Mouse (Mus musculus) stomach, embryonic 15.5 days (tissue): ENCODE data around the gene Usp49. TPM values are rescaled to one million over a fixed set of nuclear protein-coding genes. Genes with fewer than 3 reads are reported as not detected.
A peak's percentile ranks its signal among the peaks of the same experiment; 100 is the strongest.

Source experiments
- ATAC-seq: fragments of 200-750 bp; cut with Nextera tagmentation; 2 replicates; pipeline ENCODE4 v1.8.0; 2017; ENCODE audit warnings: low read depth, moderate number of reproducible peaks, moderate TSS enrichment; ENCODE audit not compliant: insufficient read depth, low FRiP score
- H3K27ac ChIP-seq: fragments of 300-500 bp; sonication (generic); 2 replicates; pipeline ENCODE4 v1.5.1; 2015; ENCODE audit warnings: mild to moderate bottlenecking, inconsistent platforms
- H3K27me3 ChIP-seq: fragments of 300-500 bp; sonication (generic); replicated peaks from 2 replicates; pipeline ENCODE4 v1.6.1; 2015; ENCODE audit warnings: inconsistent platforms
- H3K36me3 ChIP-seq: fragments of 300-500 bp; sonication (generic); 2 replicates; pipeline ENCODE4 v1.6.1; 2015; ENCODE audit warnings: inconsistent platforms
- H3K4me1 ChIP-seq: fragments of 300-500 bp; sonication (generic); 2 replicates; pipeline ENCODE4 v1.6.1; 2015; ENCODE audit warnings: inconsistent platforms
- H3K4me2 ChIP-seq: fragments of 300-500 bp; sonication (generic); 2 replicates; pipeline ENCODE4 v1.6.1; 2015; ENCODE audit warnings: mild to moderate bottlenecking, inconsistent platforms
- H3K4me3 ChIP-seq: fragments of 300-500 bp; sonication (generic); replicated peaks from 2 replicates; pipeline ENCODE4 v1.5.1; 2015; ENCODE audit warnings: inconsistent platforms
- H3K9ac ChIP-seq: fragments of 300-500 bp; sonication (generic); 2 replicates; pipeline ENCODE4 v1.6.1; 2015; ENCODE audit warnings: inconsistent platforms
- H3K9me3 ChIP-seq: fragments of 300-500 bp; sonication (generic); 2 replicates; pipeline ENCODE4 v1.6.1; 2016; ENCODE audit warnings: inconsistent platforms
- WGBS: fragments of 180-500 bp; shearing (Covaris S2); methylation state at CpG from one replicate; pipeline ENCODE4 v1.1.7; 2015; 5-methylcytosine and 5-hydroxymethylcytosine counted together
- polyA plus RNA-seq: library from polyadenylated mRNA; unstranded; fragments of >200 nt; fragmentation: Nextera tagmentation; extraction: Ambion mirVana; gene quantifications from 2 replicates; pipeline ENCODE4 v1.2.1, GENCODE M21; 2015

Gene Usp49
- polyA plus RNA-seq, 1 experiment from 2014 or later = 6.3 TPM

DNA sequence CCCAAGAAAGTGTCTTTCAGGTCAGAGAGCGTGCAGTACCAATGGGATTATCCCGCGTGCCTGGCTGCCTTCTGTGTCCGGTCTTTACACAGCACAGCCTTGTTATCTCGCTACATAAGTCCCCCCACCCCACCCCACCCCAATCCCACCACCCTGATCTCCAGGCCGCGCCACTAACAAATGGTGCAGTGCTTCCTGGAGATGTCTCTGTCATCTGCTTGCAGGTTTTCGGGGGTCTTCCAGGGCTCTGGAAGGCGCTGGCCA is 57.8 kb downstream of the Usp49 start, which contains the start of gene Tomm6:
Tomm6 (minus strand) TSS at position 43 of the 264 bp plus-strand sequence.
- Histone ChIP-seq H3K36me3 (peaks cover 22% of the 10 kb centered on the region; the same call in 1 of the 2 replicates), H3K27ac (peak within 1 kb of the TSS; percentile 87), H3K27me3 (no peaks in the 10 kb centered on the region), H3K4me2 (peak within 1 kb of the TSS; percentile 97), H3K4me1 (peaks cover 12% of the 10 kb centered on the region), H3K4me3 (peak within 1 kb of the TSS; percentile 89), H3K9ac (peak within 1 kb of the TSS; percentile 69), H3K9me3 (no peaks in the 10 kb centered on the region)
- no peak for ATAC-seq
- WGBS = under 1% methylated on average over 9 of the region's 9 CpGs

DNA sequence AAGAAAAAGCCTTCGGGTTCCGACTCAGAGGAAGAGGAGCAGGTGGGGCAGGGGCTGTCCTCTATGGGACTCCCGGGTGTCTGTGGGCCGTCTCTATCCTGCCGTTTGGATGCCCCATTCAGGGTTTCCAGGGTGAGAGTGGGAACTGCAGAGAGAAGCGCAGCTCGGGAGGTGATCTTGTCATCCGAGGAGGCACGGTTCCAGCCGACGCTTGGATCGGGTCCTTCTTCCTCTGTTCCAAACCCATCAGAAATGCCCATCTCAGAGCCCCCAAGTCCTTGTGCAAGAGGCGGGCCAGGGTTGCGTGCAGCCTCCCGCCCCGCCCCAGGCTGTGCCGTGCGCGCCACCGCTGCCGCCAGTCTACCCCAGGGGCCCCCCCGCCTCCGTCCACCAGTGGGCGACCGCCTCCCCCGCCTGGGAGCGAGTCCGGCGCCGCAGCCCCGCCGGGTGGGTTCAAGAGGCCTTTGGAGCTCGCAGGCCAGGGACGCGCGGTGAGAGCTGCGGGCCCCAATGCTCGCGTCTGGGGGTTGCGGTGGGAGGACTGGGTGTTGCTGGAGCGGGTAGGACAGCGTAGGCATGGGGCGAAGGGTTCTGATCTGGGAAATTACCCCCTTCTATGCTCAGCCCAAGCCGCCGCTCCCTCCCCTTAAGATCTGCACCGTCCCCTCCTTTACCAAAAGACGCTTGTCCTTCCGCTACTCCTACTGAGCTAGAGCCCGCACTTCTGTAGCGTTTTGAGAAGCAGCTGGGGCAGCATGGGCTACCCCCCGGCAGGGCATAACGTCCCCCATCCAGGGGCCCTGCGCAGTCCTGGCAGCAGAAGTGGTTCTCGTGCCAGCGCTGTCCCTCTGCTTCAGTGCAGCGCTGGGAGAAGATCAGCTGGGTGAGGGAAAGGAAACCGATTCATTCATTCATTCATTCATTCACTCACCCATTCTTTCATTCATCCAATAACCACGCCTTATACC is 58.4 kb downstream of the Usp49 start, which contains the start of gene Frs3:
Frs3 (plus strand) TSS at position 423 of the 968 bp plus-strand sequence.
- H3K4me2 ChIP-seq = peak within 1 kb of the TSS; percentile 97
- H3K27me3 ChIP-seq = no peaks in the 10 kb centered on the region
- H3K9me3 ChIP-seq = no peaks in the 10 kb centered on the region
- peak; percentile 67 for ATAC-seq
- peak within 1 kb of the TSS; percentile 87 for H3K27ac ChIP-seq
- peaks cover 22% of the 10 kb centered on the region; the same call in 1 of the 2 replicates for H3K36me3 ChIP-seq
- H3K9ac ChIP-seq = peak within 1 kb of the TSS; percentile 69
- peaks cover 12% of the 10 kb centered on the region for H3K4me1 ChIP-seq
- WGBS = 2% methylated on average over 57 of the region's 58 CpGs
- H3K4me3 ChIP-seq = peak within 1 kb of the TSS; percentile 89

DNA sequence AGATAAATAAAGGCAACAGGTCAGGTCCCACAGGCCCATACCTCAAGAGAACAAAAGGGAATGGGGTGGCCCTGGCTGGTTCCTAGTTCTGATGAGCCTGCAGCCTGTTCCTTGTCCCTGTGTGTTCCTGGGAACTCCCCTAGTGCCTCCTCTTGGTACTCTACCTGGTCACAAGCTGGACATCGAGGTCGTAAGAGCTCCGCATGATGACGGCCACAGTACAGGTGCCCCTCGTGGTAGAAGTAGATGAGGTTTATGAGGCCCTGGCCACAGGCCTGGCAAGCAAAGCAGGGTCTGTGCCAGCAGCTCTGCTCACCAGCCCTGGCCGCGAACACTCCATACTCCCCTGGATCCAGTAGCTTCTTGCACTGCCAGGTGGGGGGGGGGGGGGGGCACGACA is 59.4 kb downstream of the Usp49 start:
- peaks cover 15% of the 10 kb centered on the region for H3K4me1 ChIP-seq
- no peak for ATAC-seq
- WGBS = 76% methylated on average over 8 of the region's 8 CpGs
- no peaks in the 10 kb centered on the region for H3K27me3 ChIP-seq
- H3K36me3 ChIP-seq = 0 out of 2 replicates have a peak, but pooled peaks cover 12% of the 10 kb centered on the region
- no peaks in the 10 kb centered on the region for H3K9me3 ChIP-seq
- H3K4me2 ChIP-seq = peak overlapping the region; percentile 97
- H3K9ac ChIP-seq = no peak overlapping the region
- no peak overlapping the region for H3K4me3 ChIP-seq
- H3K27ac ChIP-seq = no peak overlapping the region

DNA sequence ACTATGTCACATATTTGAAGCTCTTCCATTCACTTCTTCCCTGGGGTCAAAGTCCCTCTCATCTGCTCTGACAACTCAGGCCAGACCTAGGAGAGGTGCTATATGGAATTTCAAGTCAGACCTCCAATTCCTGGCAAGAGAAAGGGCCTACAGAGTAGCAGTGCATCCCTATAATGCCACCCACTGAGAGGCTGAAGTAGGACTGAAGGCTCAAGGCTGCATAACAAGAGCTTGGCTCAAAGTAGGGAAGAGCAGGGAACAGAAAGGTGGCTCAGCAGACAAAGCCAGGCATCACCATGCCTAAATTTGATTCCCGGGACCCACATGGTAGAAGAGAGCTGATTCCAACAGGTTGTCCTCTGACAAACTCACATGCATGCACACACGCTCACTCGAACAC is 61.2 kb downstream of the Usp49 start:
- Histone ChIP-seq H3K4me1 (peaks cover 20% of the 10 kb centered on the region), H3K9ac (no peak overlapping the region), H3K27me3 (no peaks in the 10 kb centered on the region), H3K4me3 (no peak overlapping the region), H3K4me2 (no peak overlapping the region), H3K27ac (no peak overlapping the region), H3K36me3 (no peaks in the 10 kb centered on the region), H3K9me3 (no peaks in the 10 kb centered on the region)
- 87% methylated on average over 3 of the region's 3 CpGs for WGBS
- ATAC-seq = no peak

DNA sequence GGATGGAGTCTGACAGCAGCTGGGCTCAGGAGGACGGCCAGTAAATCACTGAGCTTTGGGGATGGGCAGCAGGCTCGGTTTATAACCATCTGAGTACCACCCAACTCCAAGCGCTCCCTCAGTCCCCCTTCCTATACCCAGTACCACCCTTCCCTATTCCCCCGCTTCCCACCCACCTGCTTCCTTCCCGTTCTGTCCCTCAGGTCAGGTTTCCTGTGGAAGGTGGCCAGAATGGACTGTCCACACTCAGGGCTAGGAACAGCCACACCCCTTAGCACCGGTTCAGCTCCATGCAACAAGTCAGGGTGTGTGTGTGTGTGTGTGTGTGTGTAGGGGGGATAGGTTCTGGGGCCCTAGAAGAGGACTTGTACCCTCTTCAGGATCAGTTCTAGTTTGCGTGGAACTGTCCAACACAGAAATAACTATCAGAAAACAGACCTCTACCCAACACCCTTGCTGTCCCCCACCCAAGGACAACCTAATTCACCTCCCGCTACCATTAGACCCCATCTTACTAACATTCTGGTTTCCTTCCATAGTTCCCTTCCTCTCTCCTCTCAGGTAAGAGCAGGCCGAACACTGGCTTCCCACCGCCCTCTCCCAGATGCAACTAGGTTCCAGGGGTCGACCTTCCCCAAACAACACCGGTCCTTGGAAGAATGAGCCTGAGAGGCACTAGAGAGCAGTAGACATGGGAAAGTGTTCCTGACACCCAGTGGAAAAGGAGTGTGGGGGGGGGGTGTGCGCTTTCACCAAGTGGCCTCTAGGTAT is 63.4 kb downstream of the Usp49 start:
- WGBS = 37% methylated on average over 13 of the region's 13 CpGs
- no peaks in the 10 kb centered on the region for H3K27me3 ChIP-seq
- H3K27ac ChIP-seq = 0 out of 2 replicates have a peak overlapping the region, but pooled peaks have one; percentile 65
- no peak for ATAC-seq
- H3K4me3 ChIP-seq = peak overlapping the region; percentile 78
- 0 out of 2 replicates have a peak overlapping the region, but pooled peaks have one; percentile 25 for H3K9ac ChIP-seq
- peak overlapping the region; percentile 95 for H3K4me2 ChIP-seq
- H3K9me3 ChIP-seq = no peaks in the 10 kb centered on the region
- no peaks in the 10 kb centered on the region for H3K36me3 ChIP-seq
- peaks cover 13% of the 10 kb centered on the region for H3K4me1 ChIP-seq

DNA sequence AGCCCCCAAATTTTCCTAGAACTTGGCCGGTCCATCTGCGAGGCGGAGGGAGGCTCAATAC is 63.8 kb downstream of the Usp49 start, which contains the start of gene Gm21981:
Gm21981 (minus strand) TSS at position 14 of the 61 bp plus-strand sequence.
- Histone ChIP-seq H3K4me1 (peaks cover 12% of the 10 kb centered on the region), H3K9me3 (no peaks in the 10 kb centered on the region), H3K4me2 (peak within 1 kb of the TSS; percentile 95), H3K9ac (peak within 1 kb of the TSS; percentile 42), H3K27me3 (no peaks in the 10 kb centered on the region), H3K36me3 (no peaks in the 10 kb centered on the region), H3K4me3 (peak within 1 kb of the TSS; percentile 78), H3K27ac (peak within 1 kb of the TSS; percentile 65; the same call in 1 of the 2 replicates)
- WGBS = 0% methylated on average over 3 of the region's 3 CpGs
- ATAC-seq = no peak

DNA sequence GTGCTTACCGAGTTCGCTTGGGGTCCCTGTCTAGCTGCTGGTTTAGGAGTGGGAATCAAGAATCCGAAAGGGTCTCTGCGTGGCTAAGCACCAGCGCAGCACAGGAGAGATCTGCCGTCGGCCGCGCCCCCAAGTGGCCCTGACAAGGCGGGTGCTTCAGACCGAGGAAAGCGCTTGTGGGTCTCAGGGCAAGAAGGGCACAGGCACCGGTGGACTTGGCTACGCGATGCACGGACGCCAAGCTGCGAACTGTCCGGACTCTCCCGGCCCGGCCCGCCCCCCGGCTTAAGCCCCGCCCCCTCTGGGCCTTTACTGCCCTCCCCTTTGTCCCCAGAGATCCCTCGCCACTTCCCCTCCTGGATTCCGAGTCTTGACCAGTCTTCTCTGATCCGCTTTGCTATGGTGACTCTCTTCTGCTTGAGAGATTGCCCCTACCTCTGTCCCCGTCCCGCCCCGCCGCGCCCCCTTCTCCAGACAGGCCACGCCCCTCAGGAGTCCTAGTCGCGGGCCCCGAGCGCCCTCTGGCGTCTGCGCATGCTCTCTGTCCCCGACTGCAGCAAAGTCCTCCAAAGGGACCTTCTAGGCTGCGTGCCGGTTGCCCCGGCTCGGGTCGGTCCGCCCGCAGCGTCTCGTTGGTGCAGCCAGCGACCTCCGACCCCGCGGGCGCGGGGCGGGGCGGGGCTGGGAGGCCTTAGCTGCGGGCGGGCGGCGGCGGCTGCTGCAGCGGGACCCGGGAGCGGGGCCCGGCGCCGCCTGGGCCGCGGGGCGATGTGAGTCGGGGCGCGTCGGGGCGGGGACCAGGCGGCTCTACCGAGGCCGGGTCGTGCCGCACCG is 64.2 kb downstream of the Usp49 start, which contains the start of gene Prickle4:
Prickle4 (minus strand) TSS at position 234 of the 834 bp plus-strand sequence.
- peak within 1 kb of the TSS; percentile 65; the same call in 1 of the 2 replicates for H3K27ac ChIP-seq
- ATAC-seq = peak; percentile 88
- under 1% methylated on average over 69 of the region's 82 CpGs for WGBS
- H3K4me2 ChIP-seq = peak within 1 kb of the TSS; percentile 95
- H3K36me3 ChIP-seq = no peaks in the 10 kb centered on the region
- H3K4me1 ChIP-seq = peaks cover 9% of the 10 kb centered on the region
- H3K9ac ChIP-seq = peak within 1 kb of the TSS; percentile 42
- peak within 1 kb of the TSS; percentile 78 for H3K4me3 ChIP-seq
- H3K9me3 ChIP-seq = no peaks in the 10 kb centered on the region
- no peaks in the 10 kb centered on the region for H3K27me3 ChIP-seq

DNA sequence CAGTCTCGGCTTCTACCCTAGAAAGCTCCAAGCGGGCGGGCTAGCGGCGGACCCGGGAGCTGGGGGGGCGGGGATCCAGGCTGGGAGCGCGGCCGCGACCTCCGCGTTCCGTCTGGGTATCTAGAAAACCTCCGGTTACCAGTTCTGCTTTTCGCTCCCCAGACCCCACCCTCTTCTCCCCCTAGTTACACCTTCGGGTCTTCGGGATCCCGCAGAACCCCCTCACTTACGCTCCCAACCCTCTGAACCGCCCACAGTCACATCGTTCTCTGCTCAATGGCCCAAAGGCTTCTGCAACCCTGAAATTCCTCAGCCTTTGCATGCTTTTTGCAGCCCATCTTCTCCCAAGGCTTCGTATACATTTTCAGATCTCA is 64.8 kb downstream of the Usp49 start:
- ATAC-seq = no peak
- H3K4me1 ChIP-seq = peaks cover 9% of the 10 kb centered on the region
- H3K9me3 ChIP-seq = no peaks in the 10 kb centered on the region
- no peaks in the 10 kb centered on the region for H3K36me3 ChIP-seq
- H3K4me3 ChIP-seq = peak overlapping the region; percentile 78
- H3K27me3 ChIP-seq = no peaks in the 10 kb centered on the region
- no peak overlapping the region for H3K27ac ChIP-seq
- 0% methylated on average over 22 of the region's 23 CpGs for WGBS
- peak overlapping the region; percentile 95 for H3K4me2 ChIP-seq
- H3K9ac ChIP-seq = peak overlapping the region; percentile 42

DNA sequence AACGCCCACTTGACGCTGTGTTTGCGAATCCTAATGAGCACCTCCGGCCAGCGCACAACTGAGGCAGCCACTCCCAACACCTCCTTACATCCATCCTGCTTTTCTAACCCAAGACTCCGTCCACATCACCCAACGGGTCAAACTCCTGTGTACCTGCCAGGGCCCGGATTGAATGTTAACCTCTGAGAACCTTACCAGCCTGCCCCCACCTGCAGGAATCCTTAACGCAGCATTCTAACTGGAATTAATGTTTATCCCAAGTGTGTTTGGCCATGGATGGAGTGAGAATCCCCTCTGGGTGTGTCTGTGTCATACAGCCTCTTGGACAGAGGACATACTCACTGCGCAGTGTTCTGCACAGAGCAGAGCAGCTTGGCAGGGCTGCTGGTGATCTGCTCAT is 67.7 kb downstream of the Usp49 start:
- no peak overlapping the region for H3K27ac ChIP-seq
- 85% methylated on average over 10 of the region's 10 CpGs for WGBS

DNA sequence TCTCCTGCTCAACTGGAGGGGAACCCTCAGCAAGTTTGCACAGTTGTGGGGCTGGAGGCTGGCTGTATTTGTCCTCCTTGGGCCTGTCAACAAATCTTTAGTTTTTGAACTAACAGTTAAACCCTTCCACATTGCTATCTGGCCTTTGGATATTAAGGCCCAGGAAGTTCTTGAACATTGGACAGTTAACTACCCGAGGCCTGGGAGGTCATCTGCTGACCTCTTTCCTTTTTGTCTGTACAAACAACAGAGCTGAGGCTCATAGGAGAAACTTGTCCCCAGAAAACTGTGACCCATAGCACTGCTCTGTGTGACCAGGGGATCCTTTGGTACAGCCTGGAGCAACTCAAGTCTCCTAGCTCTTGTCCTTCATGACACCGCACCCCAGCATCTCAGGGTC is 68.6 kb downstream of the Usp49 start:
- no peak overlapping the region for H3K4me2 ChIP-seq
- 0 out of 2 replicates have a peak overlapping the region, but pooled peaks have one; percentile 12 for H3K27ac ChIP-seq
- no peak overlapping the region for H3K4me3 ChIP-seq
- no peaks in the 10 kb centered on the region for H3K9me3 ChIP-seq
- H3K9ac ChIP-seq = no peak overlapping the region
- H3K36me3 ChIP-seq = 0 out of 2 replicates have a peak, but pooled peaks cover 5% of the 10 kb centered on the region
- no peak for ATAC-seq
- peaks cover 17% of the 10 kb centered on the region for H3K4me1 ChIP-seq
- H3K27me3 ChIP-seq = no peaks in the 10 kb centered on the region
- 67% methylated on average over 2 of the region's 2 CpGs for WGBS

More for the DNA sequence above, 67.7 kb downstream of the Usp49 start:
- Histone ChIP-seq H3K36me3 (0 out of 2 replicates have a peak, but pooled peaks cover 5% of the 10 kb centered on the region), H3K4me1 (peaks cover 18% of the 10 kb centered on the region), H3K27me3 (no peaks in the 10 kb centered on the region), H3K9ac (no peak overlapping the region), H3K4me3 (no peak overlapping the region), H3K9me3 (no peaks in the 10 kb centered on the region), H3K4me2 (no peak overlapping the region)
- no peak for ATAC-seq

DNA sequence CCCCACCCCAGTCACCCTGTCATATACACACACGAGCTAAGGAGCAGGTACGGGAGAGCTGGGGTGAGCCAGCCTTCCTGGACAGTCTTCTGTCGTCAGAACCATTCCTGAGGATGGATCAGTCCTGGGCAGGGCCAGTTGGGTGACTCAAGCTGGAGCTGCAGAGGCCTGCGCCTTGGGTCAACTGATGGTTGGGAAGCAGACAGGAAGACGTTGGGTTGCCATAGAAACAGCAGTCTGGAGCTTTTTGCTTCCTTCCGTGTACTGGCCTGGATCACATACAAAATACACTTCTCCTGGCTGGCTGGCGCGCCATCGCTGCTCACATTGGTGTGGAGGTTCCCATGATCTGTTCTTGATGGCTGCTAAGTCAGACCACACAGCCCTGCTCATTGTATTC is 71.3 kb downstream of the Usp49 start:
- ATAC-seq = no peak
- WGBS = 70% methylated on average over 9 of the region's 9 CpGs
- H3K9ac ChIP-seq = no peak overlapping the region
- H3K27me3 ChIP-seq = no peaks in the 10 kb centered on the region
- H3K27ac ChIP-seq = no peak overlapping the region
- 0 out of 2 replicates have a peak, but pooled peaks cover 5% of the 10 kb centered on the region for H3K36me3 ChIP-seq
- H3K9me3 ChIP-seq = no peaks in the 10 kb centered on the region
- no peak overlapping the region for H3K4me3 ChIP-seq
- no peak overlapping the region for H3K4me2 ChIP-seq
- peaks cover 9% of the 10 kb centered on the region; the same call in 1 of the 2 replicates for H3K4me1 ChIP-seq
